Mouse (Mus musculus) spleen, adult 2 months (tissue): ENCODE measurements at regions not wholly inside any gene's neighbourhood (a gene's known extent, or its start where the extent isn't known, plus 50 kb on each side); places are given as distances from the start of the nearest gene placed in this dataset.

Experiments
- CTCF ChIP-seq: fragments of 200-500 bp; IDR thresholded peaks from 2 replicates; pipeline ENCODE4 v1.5.1; 2011; ENCODE audit warnings: mild to moderate bottlenecking, inconsistent platforms; ENCODE audit not compliant: insufficient read depth, insufficient read length, insufficient replicate concordance; ENCODE audit errors: extremely low read depth
- POLR2A ChIP-seq: fragments of 200-500 bp; IDR thresholded peaks from 2 replicates; pipeline ENCODE4 v1.6.1; 2011; ENCODE audit warnings: low read depth, low read length, inconsistent platforms

DNA sequence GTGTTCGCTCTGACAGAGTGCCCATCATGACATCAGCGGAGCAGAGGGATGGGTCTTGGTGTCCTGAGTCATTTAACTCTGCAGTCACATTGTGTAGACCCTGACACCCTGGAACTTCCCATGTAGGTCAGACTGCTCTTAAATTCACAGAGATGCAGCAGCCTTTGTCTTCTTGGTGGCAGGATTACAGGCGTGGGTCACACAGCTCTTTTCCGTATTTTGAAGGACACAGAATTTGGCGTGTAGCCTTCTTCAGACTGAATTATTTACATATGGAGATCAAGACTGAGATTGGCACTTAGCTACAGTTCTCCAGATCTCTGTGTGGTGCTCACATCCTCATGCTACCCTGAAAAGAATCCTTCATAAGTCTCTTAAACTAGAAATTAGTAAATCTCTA, 123.7 kb downstream of the Ankrd50 start:
- TF ChIP-seq CTCF (no peak), POLR2A (no peak)
